Mouse (Mus musculus): ENCODE data around the gene Anks1b. TPM values are rescaled to one million over a fixed set of nuclear protein-coding genes. Genes with fewer than 3 reads are reported as not detected.
A peak's percentile ranks its signal among the peaks of the same experiment; 100 is the strongest.

The Anks1b gene
- polyA plus RNA-seq, 1 experiment from 2014 or later, result 3.0 TPM

DNA sequence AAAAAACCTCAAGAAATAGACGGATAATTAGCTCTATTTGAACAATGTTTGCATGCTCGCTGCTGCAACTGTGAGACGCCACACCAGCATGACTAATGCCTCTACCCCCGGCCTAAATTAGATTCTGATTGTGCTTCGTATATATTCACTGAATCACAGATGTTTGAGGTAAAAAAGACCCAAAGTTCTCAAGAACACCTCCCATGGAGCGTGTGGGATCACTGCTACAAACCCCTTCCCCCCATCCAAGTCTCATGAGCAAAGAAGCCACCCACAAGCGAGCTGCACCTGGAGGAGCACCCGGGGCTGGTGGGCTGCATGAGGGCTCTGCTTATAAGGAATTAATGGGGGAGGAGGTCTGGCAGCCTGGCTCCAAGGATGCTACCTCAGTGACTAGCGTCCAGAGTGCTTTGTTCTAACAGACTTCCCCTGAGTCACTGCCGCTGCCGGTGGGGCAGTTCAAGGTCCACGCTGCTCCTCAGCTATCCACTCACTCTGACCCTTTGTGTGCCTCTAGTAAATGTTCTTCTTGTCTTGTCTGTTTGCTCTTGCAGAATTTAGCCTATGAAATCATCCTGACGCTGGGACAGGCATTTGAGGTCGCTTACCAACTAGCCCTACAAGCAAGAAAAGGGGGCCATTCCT is 1092.5 kb downstream of the Anks1b start:
- H3K27ac ChIP-seq (replicated peaks; ENCODE audit: low read depth, low read length), result no peak overlapping the region
- peaks cover 27% of the 10 kb centered on the region for H3K27me3 ChIP-seq (ENCODE audit: control insufficient read depth, insufficient read depth, low read length)
- peaks cover 3% of the 10 kb centered on the region; the same call in 1 of the 2 replicates for H3K4me1 ChIP-seq (ENCODE audit: control insufficient read depth, insufficient read depth, low read length)
- DNase-seq (ENCODE audit: low spot score), result no peak
- H3K36me3 ChIP-seq (replicated peaks; ENCODE audit: control insufficient read depth, insufficient read depth, low read depth, low read length), result no peaks in the 10 kb centered on the region
- no peak overlapping the region for H3K9ac ChIP-seq (replicated peaks; ENCODE audit: low read length)
- H3K9me3 ChIP-seq (replicated peaks; ENCODE audit: control insufficient read depth, low read length), result no peaks in the 10 kb centered on the region
- H3K4me3 ChIP-seq (ENCODE audit: low read depth, low read length), result no peak overlapping the region
- 62% methylated on average over 14 of the region's 14 CpGs for WGBS
- no peak for ATAC-seq (replicated peaks; ENCODE audit: insufficient number of reproducible peaks, low FRiP score, low TSS enrichment, low read depth)
- no peak overlapping the region; the same call in 1 of the 2 replicates for H3K4me2 ChIP-seq (ENCODE audit: low read depth, low read length)

DNA sequence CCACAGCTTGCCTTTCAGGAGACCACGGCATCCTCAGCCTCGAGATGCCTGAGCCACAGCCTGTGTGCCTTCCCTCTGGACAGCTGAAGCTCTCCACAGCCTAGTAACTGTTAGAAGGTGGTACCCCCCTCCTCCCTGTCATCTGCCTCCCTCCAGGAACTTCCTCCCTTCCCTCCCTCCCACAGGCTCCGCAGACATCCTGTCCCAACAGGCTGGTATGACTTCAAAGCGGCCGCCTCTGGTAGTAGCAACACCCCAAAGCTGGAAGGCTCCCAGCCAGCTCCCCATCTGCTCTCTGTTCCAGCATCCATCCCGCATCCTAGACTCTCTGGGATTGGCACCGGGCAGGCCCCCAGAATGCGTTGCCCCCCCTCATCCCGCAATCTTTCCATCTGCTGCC is 1093.5 kb downstream of the Anks1b start:
- no peak overlapping the region for H3K4me3 ChIP-seq (ENCODE audit: low read depth, low read length)
- peaks cover 3% of the 10 kb centered on the region; the same call in 1 of the 2 replicates for H3K4me1 ChIP-seq (ENCODE audit: control insufficient read depth, insufficient read depth, low read length)
- H3K36me3 ChIP-seq (replicated peaks; ENCODE audit: control insufficient read depth, insufficient read depth, low read depth, low read length), result no peaks in the 10 kb centered on the region
- no peak overlapping the region for H3K4me2 ChIP-seq (ENCODE audit: low read depth, low read length)
- no peak overlapping the region for H3K27ac ChIP-seq (replicated peaks; ENCODE audit: low read depth, low read length)
- no peak for ATAC-seq (replicated peaks; ENCODE audit: insufficient number of reproducible peaks, low FRiP score, low TSS enrichment, low read depth)
- 20% methylated on average over 9 of the region's 9 CpGs for WGBS
- H3K9ac ChIP-seq (replicated peaks; ENCODE audit: low read length), result no peak overlapping the region
- no peaks in the 10 kb centered on the region for H3K9me3 ChIP-seq (replicated peaks; ENCODE audit: control insufficient read depth, low read length)
- peaks cover 27% of the 10 kb centered on the region for H3K27me3 ChIP-seq (ENCODE audit: control insufficient read depth, insufficient read depth, low read length)
- DNase-seq (ENCODE audit: low spot score), result no peak

DNA sequence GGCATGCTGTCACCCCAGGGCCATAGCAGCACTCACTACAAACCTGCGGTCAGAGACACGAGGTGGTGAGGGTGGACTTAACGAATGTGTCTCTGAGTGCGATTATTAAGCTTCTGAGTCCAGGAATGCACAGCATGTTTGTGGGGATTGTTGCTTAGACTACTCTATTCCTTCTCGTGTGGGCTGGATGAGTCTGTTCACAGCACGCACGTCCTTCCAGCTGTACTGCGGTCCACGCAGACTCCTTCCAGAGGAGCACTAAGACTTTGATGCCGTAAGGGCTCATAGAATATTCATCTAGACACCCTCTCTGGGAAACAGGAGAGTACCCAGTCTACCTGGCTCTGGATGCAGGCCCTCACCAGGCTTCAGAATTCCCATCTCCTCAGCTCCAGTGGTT is 1094.9 kb downstream of the Anks1b start:
- ATAC-seq (replicated peaks; ENCODE audit: insufficient number of reproducible peaks, low FRiP score, low TSS enrichment, low read depth) (no peak), DNase-seq (ENCODE audit: low spot score) (no peak)
- Histone ChIP-seq H3K9me3 (replicated peaks; ENCODE audit: control insufficient read depth, low read length) (no peaks in the 10 kb centered on the region), H3K27me3 (ENCODE audit: control insufficient read depth, insufficient read depth, low read length) (peaks cover 27% of the 10 kb centered on the region), H3K4me2 (ENCODE audit: low read depth, low read length) (no peak overlapping the region), H3K4me1 (ENCODE audit: control insufficient read depth, insufficient read depth, low read length) (peaks cover 3% of the 10 kb centered on the region; the same call in 1 of the 2 replicates), H3K27ac (replicated peaks; ENCODE audit: low read depth, low read length) (no peak overlapping the region), H3K36me3 (replicated peaks; ENCODE audit: control insufficient read depth, insufficient read depth, low read depth, low read length) (no peaks in the 10 kb centered on the region), H3K9ac (replicated peaks; ENCODE audit: low read length) (no peak overlapping the region), H3K4me3 (ENCODE audit: low read depth, low read length) (no peak overlapping the region)
- WGBS, result 91% methylated on average over 10 of the region's 10 CpGs

DNA sequence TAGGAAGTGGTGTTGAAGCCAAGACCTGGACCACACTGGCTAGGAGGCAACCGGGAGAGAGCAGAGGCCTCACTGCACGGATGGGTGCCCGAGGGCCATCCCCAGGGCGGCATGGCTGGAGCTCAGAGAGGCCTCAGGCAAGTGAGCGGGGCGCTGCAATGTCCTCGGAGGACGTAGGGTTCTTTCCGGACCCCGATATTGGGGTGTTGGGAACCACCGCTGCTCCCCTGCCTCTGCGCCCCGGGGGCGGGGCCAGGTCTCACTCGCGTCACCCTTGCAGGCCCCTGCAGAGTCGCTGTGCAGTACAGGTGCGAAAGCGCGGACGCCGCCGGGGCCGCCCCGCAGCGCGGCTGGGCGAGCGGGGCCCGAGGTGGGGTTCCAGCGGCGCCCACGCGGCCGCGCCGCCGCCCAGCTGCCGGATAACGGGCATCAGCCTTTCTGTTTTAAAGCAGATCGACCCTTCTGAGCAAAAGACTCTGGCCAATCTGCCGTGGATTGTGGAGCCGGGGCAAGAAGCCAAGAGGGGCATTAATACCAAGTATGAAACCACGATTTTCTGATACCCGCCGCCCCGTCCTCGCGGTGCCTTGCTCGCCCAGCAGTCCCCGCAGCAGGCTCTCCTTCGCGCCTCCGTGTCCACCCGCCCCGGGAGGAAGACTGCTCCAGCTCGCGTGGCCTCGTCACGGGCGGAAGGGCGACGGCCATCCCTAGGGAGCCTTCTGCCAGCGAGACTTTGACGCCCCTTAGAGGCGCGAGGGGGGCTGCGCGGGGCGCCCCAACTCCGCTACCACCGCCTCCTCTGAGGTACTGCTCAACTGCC is 1096.3 kb downstream of the Anks1b start:
- Histone ChIP-seq H3K9ac (replicated peaks; ENCODE audit: low read length) (peak overlapping the region; percentile 60), H3K36me3 (replicated peaks; ENCODE audit: control insufficient read depth, insufficient read depth, low read depth, low read length) (no peaks in the 10 kb centered on the region), H3K4me3 (ENCODE audit: low read depth, low read length) (peak overlapping the region; percentile 46), H3K4me1 (ENCODE audit: control insufficient read depth, insufficient read depth, low read length) (peaks cover 3% of the 10 kb centered on the region; the same call in 1 of the 2 replicates), H3K9me3 (replicated peaks; ENCODE audit: control insufficient read depth, low read length) (no peaks in the 10 kb centered on the region), H3K27me3 (ENCODE audit: control insufficient read depth, insufficient read depth, low read length) (peaks cover 27% of the 10 kb centered on the region), H3K27ac (replicated peaks; ENCODE audit: low read depth, low read length) (no peak overlapping the region), H3K4me2 (ENCODE audit: low read depth, low read length) (peak overlapping the region; percentile 92)
- DNase-seq (ENCODE audit: low spot score) (peak; percentile 42), ATAC-seq (replicated peaks; ENCODE audit: insufficient number of reproducible peaks, low FRiP score, low TSS enrichment, low read depth) (peak; percentile 27; the same call in 1 of the 2 replicates)
- WGBS, result 4% methylated on average over 72 of the region's 72 CpGs

DNA sequence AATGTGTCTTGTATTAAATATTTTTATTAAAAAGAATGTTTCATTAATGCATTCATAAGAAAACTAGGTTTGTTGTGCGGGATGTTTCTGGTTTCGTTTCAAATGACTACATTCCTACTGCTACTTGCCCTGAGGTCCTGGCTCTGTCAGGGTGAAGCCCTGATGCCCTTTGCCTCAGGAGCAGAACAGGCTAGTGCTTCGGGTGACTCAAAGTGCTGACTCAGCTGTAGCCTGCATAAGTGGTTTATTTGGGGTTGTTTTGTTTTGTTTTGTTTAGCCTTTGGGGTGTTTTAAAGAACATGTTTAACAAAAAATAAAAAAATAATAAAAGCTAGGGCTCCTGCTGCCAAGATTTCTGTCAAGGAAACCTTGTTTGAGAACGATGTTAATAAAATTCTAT is 1097.3 kb downstream of the Anks1b start:
- Histone ChIP-seq H3K4me1 (ENCODE audit: control insufficient read depth, insufficient read depth, low read length) (peaks cover 3% of the 10 kb centered on the region; the same call in 1 of the 2 replicates), H3K27ac (replicated peaks; ENCODE audit: low read depth, low read length) (no peak overlapping the region), H3K9me3 (replicated peaks; ENCODE audit: control insufficient read depth, low read length) (no peaks in the 10 kb centered on the region), H3K4me2 (ENCODE audit: low read depth, low read length) (no peak overlapping the region), H3K27me3 (ENCODE audit: control insufficient read depth, insufficient read depth, low read length) (peaks cover 27% of the 10 kb centered on the region), H3K36me3 (replicated peaks; ENCODE audit: control insufficient read depth, insufficient read depth, low read depth, low read length) (no peaks in the 10 kb centered on the region), H3K9ac (replicated peaks; ENCODE audit: low read length) (no peak overlapping the region), H3K4me3 (ENCODE audit: low read depth, low read length) (no peak overlapping the region)
- ATAC-seq (replicated peaks; ENCODE audit: insufficient number of reproducible peaks, low FRiP score, low TSS enrichment, low read depth) (no peak), DNase-seq (ENCODE audit: low spot score) (peak; percentile 23)
- 23% methylated on average over 4 of the region's 4 CpGs for WGBS

DNA sequence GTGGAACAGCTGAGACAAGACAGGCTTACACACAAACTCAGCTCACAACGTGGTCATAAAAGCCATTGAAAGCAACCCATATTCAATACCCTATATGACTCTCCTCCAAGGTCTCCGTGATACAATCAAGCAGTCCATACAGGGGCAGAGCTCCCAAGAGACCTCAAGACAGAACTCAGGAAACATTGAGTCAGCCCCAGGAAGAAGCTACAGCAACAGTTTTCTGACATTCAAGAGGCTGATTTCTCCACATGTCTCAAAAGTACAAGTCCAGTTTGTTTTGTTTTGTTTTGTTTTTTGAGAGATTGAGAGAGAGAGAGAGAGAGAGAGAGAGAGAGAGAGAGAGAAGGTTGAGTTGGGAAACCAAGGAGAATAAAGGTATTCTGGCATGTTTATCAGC is 1100.8 kb downstream of the Anks1b start:
- no peaks in the 10 kb centered on the region for H3K36me3 ChIP-seq (replicated peaks; ENCODE audit: control insufficient read depth, insufficient read depth, low read depth, low read length)
- no peak overlapping the region for H3K4me2 ChIP-seq (ENCODE audit: low read depth, low read length)
- no peak for ATAC-seq (replicated peaks; ENCODE audit: insufficient number of reproducible peaks, low FRiP score, low TSS enrichment, low read depth)
- H3K4me3 ChIP-seq (ENCODE audit: low read depth, low read length), result no peak overlapping the region
- no peak overlapping the region for H3K9ac ChIP-seq (replicated peaks; ENCODE audit: low read length)
- H3K27ac ChIP-seq (replicated peaks; ENCODE audit: low read depth, low read length), result no peak overlapping the region
- peaks cover 3% of the 10 kb centered on the region; the same call in 1 of the 2 replicates for H3K4me1 ChIP-seq (ENCODE audit: control insufficient read depth, insufficient read depth, low read length)
- H3K9me3 ChIP-seq (replicated peaks; ENCODE audit: control insufficient read depth, low read length), result no peaks in the 10 kb centered on the region
- H3K27me3 ChIP-seq (ENCODE audit: control insufficient read depth, insufficient read depth, low read length), result peaks cover 8% of the 10 kb centered on the region
- DNase-seq (ENCODE audit: low spot score), result no peak
- WGBS, result 72% methylated on average over 2 of the region's 2 CpGs

DNA sequence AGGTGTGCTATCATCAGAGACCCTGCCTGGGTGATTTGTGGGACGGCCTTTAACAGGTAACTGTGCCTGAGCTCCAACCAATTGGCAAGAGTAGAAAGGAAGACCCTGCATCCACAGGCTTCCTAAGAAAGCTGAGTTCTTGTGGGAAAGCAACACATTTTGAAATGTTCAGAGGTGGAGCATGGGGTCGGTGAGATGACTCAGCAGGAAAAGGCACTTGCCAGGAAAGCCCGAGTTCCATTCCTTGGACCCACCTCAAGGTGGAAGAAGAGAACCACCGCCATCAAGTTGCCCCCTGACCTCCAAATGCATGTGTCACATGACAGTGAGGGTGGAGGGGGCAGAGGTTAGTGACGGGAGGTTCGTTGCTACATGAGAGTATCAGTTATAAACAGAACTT is 1101.2 kb downstream of the Anks1b start:
- Histone ChIP-seq H3K9me3 (replicated peaks; ENCODE audit: control insufficient read depth, low read length) (no peaks in the 10 kb centered on the region), H3K27ac (replicated peaks; ENCODE audit: low read depth, low read length) (no peak overlapping the region), H3K36me3 (replicated peaks; ENCODE audit: control insufficient read depth, insufficient read depth, low read depth, low read length) (no peaks in the 10 kb centered on the region), H3K4me1 (ENCODE audit: control insufficient read depth, insufficient read depth, low read length) (peaks cover 3% of the 10 kb centered on the region; the same call in 1 of the 2 replicates), H3K4me3 (ENCODE audit: low read depth, low read length) (no peak overlapping the region), H3K9ac (replicated peaks; ENCODE audit: low read length) (no peak overlapping the region), H3K27me3 (ENCODE audit: control insufficient read depth, insufficient read depth, low read length) (peaks cover 4% of the 10 kb centered on the region), H3K4me2 (ENCODE audit: low read depth, low read length) (no peak overlapping the region)
- no peak for ATAC-seq (replicated peaks; ENCODE audit: insufficient number of reproducible peaks, low FRiP score, low TSS enrichment, low read depth)
- DNase-seq (ENCODE audit: low spot score), result no peak
- WGBS, result 81% methylated on average over 6 of the region's 6 CpGs

DNA sequence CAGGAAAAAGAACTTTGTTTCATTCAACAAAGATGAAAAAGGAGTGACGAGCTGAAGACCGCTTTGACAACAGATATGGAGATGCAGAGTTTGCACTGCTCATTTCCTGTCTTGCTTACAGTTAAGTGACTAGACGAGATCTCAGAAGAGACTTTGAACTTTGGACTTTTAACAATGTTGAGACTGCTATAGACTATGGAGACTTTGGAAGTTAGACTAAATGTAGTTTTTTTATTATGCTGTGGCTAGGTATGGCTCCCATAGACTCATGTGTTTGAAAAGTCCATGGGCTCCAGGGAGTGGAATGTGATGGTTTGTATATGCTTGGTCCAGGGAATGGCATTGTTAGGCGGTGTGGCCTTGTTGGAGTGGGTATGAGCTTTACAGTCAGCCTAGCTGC is 1108.5 kb downstream of the Anks1b start:
- Histone ChIP-seq H3K27me3 (ENCODE audit: control insufficient read depth, insufficient read depth, low read length) (no peaks in the 10 kb centered on the region), H3K9me3 (replicated peaks; ENCODE audit: control insufficient read depth, low read length) (no peaks in the 10 kb centered on the region), H3K36me3 (replicated peaks; ENCODE audit: control insufficient read depth, insufficient read depth, low read depth, low read length) (no peaks in the 10 kb centered on the region), H3K4me1 (ENCODE audit: control insufficient read depth, insufficient read depth, low read length) (no peaks in the 10 kb centered on the region), H3K4me2 (ENCODE audit: low read depth, low read length) (no peak overlapping the region), H3K9ac (replicated peaks; ENCODE audit: low read length) (no peak overlapping the region), H3K4me3 (ENCODE audit: low read depth, low read length) (no peak overlapping the region), H3K27ac (replicated peaks; ENCODE audit: low read depth, low read length) (no peak overlapping the region)
- no peak for ATAC-seq (replicated peaks; ENCODE audit: insufficient number of reproducible peaks, low FRiP score, low TSS enrichment, low read depth)
- no peak for DNase-seq (ENCODE audit: low spot score)
- WGBS, result 92% methylated on average over 4 of the region's 4 CpGs

All from embryonic facial prominence, embryonic 11.5 days (tissue).